Mouse (Mus musculus) E14TG2a.4 (cell line): ENCODE results near the gene Cplx3.

ENCODE experiments used
- CTCF ChIP-seq: conservative IDR thresholded peaks from 2 replicates; pipeline ENCODE4 v1.5.1; 2014; ENCODE audit warnings: low read length
- NANOG ChIP-seq: IDR thresholded peaks from 2 replicates; pipeline ENCODE4 v1.6.1; 2014; ENCODE audit warnings: borderline replicate concordance, low read length, mixed read lengths
- POU5F1 ChIP-seq: IDR thresholded peaks from 2 replicates; pipeline ENCODE4 v1.6.1; 2014; ENCODE audit warnings: low read length, borderline replicate concordance

GRCm38 (mm10) chr9:57652855-57653254 is 46.8 kb upstream of the Cplx3 start:
- TF ChIP-seq CTCF (no peak), NANOG (no peak), POU5F1 (no peak)
